Mouse (Mus musculus) embryonic facial prominence, embryonic 14.5 days (tissue): Measurements from ENCODE around the gene Thra. TPM values are rescaled to one million over a fixed set of nuclear protein-coding genes. Genes with fewer than 3 reads are reported as not detected.

Experiments
- ATAC-seq: fragments of 200-750 bp; cut with Nextera tagmentation; 2 replicates; pipeline ENCODE4 v1.8.0; 2017; ENCODE audit warnings: low read depth, moderate number of reproducible peaks, moderate TSS enrichment
- DNase-seq: peaks from one replicate; pipeline ENCODE4 v3.0.0-alpha.2; 2015; ENCODE audit warnings: low spot score
- H3K27ac ChIP-seq: fragments of 300-500 bp; sonication (generic); replicated peaks from 2 replicates; pipeline ENCODE4 v1.5.1; 2014; ENCODE audit warnings: low read depth, mild to moderate bottlenecking, low read length, moderate library complexity
- H3K27me3 ChIP-seq: fragments of 300-500 bp; sonication (generic); replicated peaks from 2 replicates; pipeline ENCODE4 v1.6.1; 2014; ENCODE audit warnings: low read length; ENCODE audit not compliant: control insufficient read depth, insufficient read depth
- H3K36me3 ChIP-seq: fragments of 300-500 bp; sonication (generic); 2 replicates; pipeline ENCODE4 v1.6.1; 2014; ENCODE audit warnings: low read length, mixed read lengths; ENCODE audit not compliant: control insufficient read depth, insufficient read depth
- H3K4me1 ChIP-seq: fragments of 300-500 bp; sonication (generic); 2 replicates; pipeline ENCODE4 v1.6.1; 2014; ENCODE audit warnings: antibody characterized with exemption, low read length; ENCODE audit not compliant: control insufficient read depth, insufficient read depth
- H3K4me2 ChIP-seq: fragments of 300-500 bp; sonication (generic); 2 replicates; pipeline ENCODE4 v1.6.1; 2014; ENCODE audit warnings: low read depth, mild to moderate bottlenecking, low read length, moderate library complexity, mixed read lengths
- H3K4me3 ChIP-seq: fragments of 300-500 bp; sonication (generic); 2 replicates; pipeline ENCODE4 v1.5.1; 2014; ENCODE audit warnings: low read depth, mild to moderate bottlenecking, low read length
- H3K9ac ChIP-seq: fragments of 300-500 bp; sonication (generic); 2 replicates; pipeline ENCODE4 v1.6.1; 2014; ENCODE audit warnings: low read depth, mild to moderate bottlenecking, low read length, moderate library complexity, mixed read lengths
- H3K9me3 ChIP-seq: fragments of 300-500 bp; sonication (generic); 2 replicates; pipeline ENCODE4 v1.6.1; 2016; ENCODE audit warnings: low read length; ENCODE audit not compliant: control insufficient read depth
- WGBS: fragments of 180-500 bp; shearing (Covaris S2); extraction: QIAGEN DNeasy Blood & Tissue Kit; methylation state at CpG from one replicate; pipeline ENCODE4 v1.1.7; 2014; 5-methylcytosine and 5-hydroxymethylcytosine counted together
- polyA plus RNA-seq: library from polyadenylated mRNA; unstranded; fragments of >200 nt; fragmentation: Nextera tagmentation; extraction: Ambion mirVana; gene quantifications from 2 replicates; pipeline ENCODE4 v1.2.1, GENCODE M21; 2014

The Thra gene
- polyA plus RNA-seq, 1 experiment from 2014 or later, result 62.2 TPM

DNA sequence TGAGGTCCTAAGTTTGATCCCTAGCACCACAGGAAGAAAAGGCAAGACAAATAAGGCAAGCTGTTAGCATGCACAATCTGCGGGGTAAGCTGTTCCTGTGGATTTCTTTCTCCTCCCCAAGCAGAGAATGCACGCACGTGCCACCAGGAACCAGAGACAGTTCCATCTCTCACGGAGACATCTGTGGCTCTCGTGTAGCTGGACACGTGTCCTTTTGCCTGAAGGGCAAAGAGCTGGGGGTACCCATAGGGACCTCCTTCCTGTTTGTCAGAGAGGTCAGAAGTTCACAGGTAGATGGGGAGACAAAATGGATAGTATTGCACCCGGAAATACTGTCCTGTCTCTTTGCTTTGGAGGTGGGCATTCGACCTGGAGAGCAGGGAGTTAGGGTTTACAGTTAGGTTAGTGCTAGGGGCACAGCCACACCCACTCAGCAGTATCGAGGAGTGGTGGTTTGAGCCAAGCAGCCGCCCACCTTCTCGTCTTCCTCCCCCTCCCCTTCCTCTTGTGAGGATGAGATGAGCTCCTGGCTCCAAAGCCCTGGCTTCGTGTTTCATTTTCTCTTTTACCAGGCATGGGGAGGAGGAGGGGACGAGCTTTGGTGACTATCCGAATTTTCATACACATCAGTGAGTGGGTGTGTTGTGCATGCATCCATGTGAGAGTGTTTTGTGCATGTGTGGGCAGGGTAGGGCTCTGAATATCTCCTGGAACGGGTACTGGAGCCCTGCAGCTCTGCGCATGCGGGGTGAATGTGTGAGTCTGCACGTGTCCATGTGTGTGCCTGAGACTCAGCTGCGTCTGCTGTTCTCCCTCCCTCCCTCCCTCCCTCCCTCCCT, 6.6 kb downstream of the Thra start:
- peak overlapping the region; percentile 56 for H3K4me2 ChIP-seq
- DNase-seq (peak; percentile 96), ATAC-seq (peak; percentile 79)
- H3K4me3 ChIP-seq, result peak overlapping the region; percentile 17
- peak overlapping the region; percentile 80 for H3K27ac ChIP-seq
- H3K4me1 ChIP-seq, result peaks cover 85% of the 10 kb centered on the region
- peak overlapping the region; percentile 26; the same call in 1 of the 2 replicates for H3K9ac ChIP-seq
- no peaks in the 10 kb centered on the region for H3K9me3 ChIP-seq
- H3K36me3 ChIP-seq, result no peaks in the 10 kb centered on the region
- 7% methylated on average over 18 of the region's 19 CpGs for WGBS
- no peaks in the 10 kb centered on the region for H3K27me3 ChIP-seq

GRCm38 (mm10) chr11:98747804-98748505, 7.5 kb downstream of the Thra start:
- H3K9ac ChIP-seq, result peak overlapping the region; percentile 53
- no peaks in the 10 kb centered on the region for H3K27me3 ChIP-seq
- H3K36me3 ChIP-seq, result no peaks in the 10 kb centered on the region
- H3K4me1 ChIP-seq, result peaks cover 81% of the 10 kb centered on the region
- no peak for DNase-seq
- no peak for ATAC-seq
- H3K4me3 ChIP-seq, result peak overlapping the region; percentile 16
- WGBS, result 10% methylated on average over 6 of the region's 6 CpGs
- peak overlapping the region; percentile 56 for H3K4me2 ChIP-seq
- H3K9me3 ChIP-seq, result no peaks in the 10 kb centered on the region
- peak overlapping the region; percentile 92 for H3K27ac ChIP-seq

DNA sequence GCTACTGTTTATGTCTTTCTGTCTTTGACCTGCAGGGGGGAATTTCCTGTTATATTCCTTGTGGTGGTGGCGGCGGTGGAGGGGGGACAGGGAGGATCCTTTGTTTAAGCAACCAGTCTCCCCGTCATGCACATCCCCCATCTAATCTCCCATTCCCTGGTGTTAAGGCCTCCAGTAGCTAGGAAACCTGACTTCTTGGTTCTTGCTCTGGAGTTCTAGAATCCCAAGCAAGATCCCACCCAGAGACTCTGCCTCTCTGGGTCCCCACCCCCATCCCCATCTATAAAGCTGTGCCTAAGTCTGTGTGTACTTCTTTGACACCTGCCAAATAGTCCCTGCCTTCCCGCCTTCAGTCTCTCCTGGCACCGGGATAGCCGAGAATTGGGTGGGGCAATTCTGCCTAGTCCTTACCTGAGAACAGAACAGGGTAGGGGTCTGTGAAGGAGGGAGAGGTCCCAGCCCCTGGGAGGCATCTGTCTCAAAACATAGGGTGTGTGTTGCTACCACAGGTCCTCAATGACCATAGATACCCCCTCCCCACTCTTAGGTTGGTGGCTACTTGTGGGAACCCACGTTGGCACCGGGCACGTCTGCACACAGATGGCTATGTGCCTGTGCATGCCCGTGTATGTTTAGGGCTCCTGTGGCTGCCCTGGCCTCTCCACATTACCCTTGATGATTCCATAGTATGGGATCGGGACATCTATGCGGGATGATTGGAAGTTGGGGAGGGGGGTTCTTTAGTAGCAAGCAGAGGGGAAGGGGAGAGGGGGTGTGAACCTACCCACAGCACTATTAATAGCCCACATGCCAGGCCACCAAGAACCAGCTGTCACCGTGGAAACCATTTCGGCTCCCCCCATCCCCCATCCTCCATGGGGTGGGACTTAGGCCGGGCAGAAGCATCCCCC, 8.3 kb downstream of the Thra start:
- Histone ChIP-seq H3K27ac (peak overlapping the region; percentile 92), H3K36me3 (peaks cover 6% of the 10 kb centered on the region; the same call in 1 of the 2 replicates), H3K27me3 (no peaks in the 10 kb centered on the region), H3K4me1 (peaks cover 73% of the 10 kb centered on the region), H3K9ac (peak overlapping the region; percentile 42), H3K4me3 (peak overlapping the region; percentile 4; the same call in 1 of the 2 replicates), H3K9me3 (no peaks in the 10 kb centered on the region), H3K4me2 (peak overlapping the region; percentile 56)
- 20% methylated on average over 13 of the region's 15 CpGs for WGBS
- ATAC-seq (no peak), DNase-seq (no peak)

- Histone ChIP-seq H3K4me3 (no peak overlapping the region), H3K27me3 (no peaks in the 10 kb centered on the region), H3K27ac (peak overlapping the region; percentile 92), H3K9ac (peak overlapping the region; percentile 42; the same call in 1 of the 2 replicates), H3K4me1 (peaks cover 71% of the 10 kb centered on the region), H3K4me2 (peak overlapping the region; percentile 56), H3K36me3 (peaks cover 13% of the 10 kb centered on the region; the same call in 1 of the 2 replicates), H3K9me3 (no peaks in the 10 kb centered on the region)
- ATAC-seq (no peak), DNase-seq (no peak)
- 29% methylated on average over 5 of the region's 5 CpGs for WGBS
Observed at GRCm38 (mm10) chr11:98749716-98750115, 9.3 kb downstream of the Thra start.

DNA sequence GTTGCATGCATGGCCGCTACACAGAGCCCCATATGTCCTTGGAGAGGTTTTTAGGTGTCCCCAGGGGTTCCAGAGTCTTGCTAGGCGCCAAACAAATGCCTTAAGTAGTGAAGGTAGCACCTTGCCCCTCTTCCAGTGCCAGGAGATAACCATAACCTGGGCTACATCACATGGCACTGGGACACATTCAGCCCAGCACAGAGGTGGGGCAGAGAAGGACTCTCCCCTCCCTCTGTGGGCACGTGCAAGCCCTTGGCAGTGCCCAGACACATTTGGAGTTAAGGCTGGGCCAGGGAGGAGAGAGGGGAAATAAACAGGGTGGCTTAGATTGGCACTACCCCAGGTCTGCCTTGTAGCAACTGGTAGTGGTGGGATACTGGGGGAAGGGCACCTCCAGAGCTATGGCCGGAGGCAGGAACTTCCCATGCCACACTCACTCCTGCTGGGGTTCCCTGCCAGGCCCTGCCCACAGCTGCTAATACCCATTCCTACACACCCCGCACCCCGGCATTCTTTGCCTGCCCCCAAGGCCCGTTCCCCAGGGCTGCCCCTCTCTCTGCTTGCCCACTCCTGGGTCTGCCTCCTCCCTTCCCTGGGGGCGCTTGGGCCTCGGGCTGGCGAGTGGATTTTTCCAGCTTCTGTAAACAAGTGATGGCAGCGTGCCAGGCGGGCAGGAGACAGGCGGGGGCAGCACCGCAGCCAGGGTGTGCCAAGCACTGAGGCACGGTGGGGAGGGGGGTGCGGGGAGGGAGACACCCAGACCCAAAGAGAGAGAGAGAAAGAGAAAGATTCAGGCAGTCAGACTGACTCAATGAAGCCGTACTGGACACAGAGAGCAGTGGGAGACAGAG, 10.1 kb downstream of the Thra start:
- DNase-seq (peak; percentile 85), ATAC-seq (peak; percentile 45)
- H3K9me3 ChIP-seq, result no peaks in the 10 kb centered on the region
- H3K27ac ChIP-seq, result peak overlapping the region; percentile 92
- peaks cover 67% of the 10 kb centered on the region for H3K4me1 ChIP-seq
- peak overlapping the region; percentile 7; the same call in 1 of the 2 replicates for H3K4me3 ChIP-seq
- H3K27me3 ChIP-seq, result no peaks in the 10 kb centered on the region
- H3K9ac ChIP-seq, result peak overlapping the region; percentile 30
- H3K36me3 ChIP-seq, result peaks cover 13% of the 10 kb centered on the region; the same call in 1 of the 2 replicates
- WGBS, result 27% methylated on average over 15 of the region's 17 CpGs
- peak overlapping the region; percentile 46 for H3K4me2 ChIP-seq

DNA sequence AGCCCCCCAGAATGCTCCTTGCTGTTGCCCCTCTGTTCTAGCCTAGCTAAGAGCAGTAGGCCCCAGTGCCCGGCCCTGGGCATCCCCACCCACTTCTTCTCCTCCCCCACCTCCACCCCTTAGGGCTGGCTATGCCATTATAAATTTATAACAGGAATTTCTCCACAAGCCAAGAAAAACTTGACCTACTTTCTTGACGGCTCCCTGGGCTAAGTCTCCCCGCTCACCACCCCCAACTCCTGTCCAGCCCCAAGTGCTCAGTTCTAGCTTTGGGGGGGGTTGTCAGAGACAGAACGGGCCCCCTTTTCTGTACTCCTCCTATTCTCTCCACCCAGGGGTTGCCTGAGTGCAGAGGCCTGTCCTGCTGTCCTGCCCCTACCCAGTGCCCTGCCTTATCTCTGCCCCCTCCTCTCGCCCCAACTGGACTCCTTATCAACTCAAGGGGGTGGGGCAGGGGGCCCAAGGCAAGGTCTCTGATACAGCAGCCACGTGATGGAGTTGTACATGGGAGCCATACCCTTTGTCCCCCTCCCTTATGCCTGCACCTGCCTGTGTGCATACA, 10.9 kb downstream of the Thra start:
- WGBS, result 20% methylated on average over 6 of the region's 6 CpGs
- H3K4me1 ChIP-seq, result peaks cover 62% of the 10 kb centered on the region
- DNase-seq (no peak), ATAC-seq (peak; percentile 7; the same call in 1 of the 2 replicates)
- H3K27me3 ChIP-seq, result no peaks in the 10 kb centered on the region
- no peaks in the 10 kb centered on the region for H3K9me3 ChIP-seq
- H3K9ac ChIP-seq, result peak overlapping the region; percentile 30
- peak overlapping the region; percentile 46 for H3K4me2 ChIP-seq
- H3K27ac ChIP-seq, result peak overlapping the region; percentile 92
- H3K36me3 ChIP-seq, result peaks cover 20% of the 10 kb centered on the region
- peak overlapping the region; percentile 7; the same call in 1 of the 2 replicates for H3K4me3 ChIP-seq

DNA sequence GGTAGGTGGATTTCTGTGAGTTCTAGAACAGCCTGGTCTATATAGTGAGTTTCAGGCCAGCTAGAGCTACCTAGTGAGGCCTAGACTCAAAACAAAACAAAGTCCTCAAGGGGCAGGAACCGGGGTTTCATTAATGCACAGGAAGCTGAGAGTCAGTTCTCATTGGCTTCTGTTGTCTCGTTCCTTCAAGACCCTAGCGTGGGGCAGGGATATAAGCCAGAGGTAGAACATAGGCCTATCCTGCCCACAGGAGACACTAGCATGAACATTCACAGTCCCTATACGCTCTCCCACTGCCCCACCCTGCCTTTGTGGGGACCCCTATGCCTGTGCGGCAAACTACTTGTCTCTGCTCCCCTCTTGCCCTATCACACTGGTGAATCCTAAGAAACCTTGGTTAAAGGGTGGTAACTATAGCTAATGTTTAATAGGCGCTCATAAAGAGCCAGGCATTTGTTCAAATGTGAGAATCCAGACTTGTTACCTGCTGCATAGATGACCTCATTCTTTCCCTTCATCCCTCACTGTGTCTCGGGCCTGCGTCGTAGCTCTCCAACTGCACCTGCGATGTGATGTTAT, 12.2 kb downstream of the Thra start:
- Histone ChIP-seq H3K27ac (no peak overlapping the region), H3K4me2 (no peak overlapping the region), H3K4me3 (no peak overlapping the region), H3K4me1 (peaks cover 52% of the 10 kb centered on the region), H3K27me3 (no peaks in the 10 kb centered on the region), H3K9me3 (no peaks in the 10 kb centered on the region), H3K36me3 (peaks cover 31% of the 10 kb centered on the region), H3K9ac (no peak overlapping the region)
- ATAC-seq (no peak), DNase-seq (no peak)
- 84% methylated on average over 10 of the region's 10 CpGs for WGBS
